Mouse (Mus musculus) heart, adult 11 months (tissue): ENCODE data around the gene Fam221b.

Experiments
- DNase-seq: peaks from one replicate; pipeline ENCODE4 v3.0.0; 2022

Gene Fam221b

GRCm38 (mm10) chr4:43668782-43669427, at the start of gene Fam221b, which contains the start of gene Tmem8b:
TSS of gene Fam221b (minus strand) at chr4:43669145.
TSS of gene Tmem8b (plus strand) at chr4:43668971.
- DNase-seq = peak; percentile 99

DNA sequence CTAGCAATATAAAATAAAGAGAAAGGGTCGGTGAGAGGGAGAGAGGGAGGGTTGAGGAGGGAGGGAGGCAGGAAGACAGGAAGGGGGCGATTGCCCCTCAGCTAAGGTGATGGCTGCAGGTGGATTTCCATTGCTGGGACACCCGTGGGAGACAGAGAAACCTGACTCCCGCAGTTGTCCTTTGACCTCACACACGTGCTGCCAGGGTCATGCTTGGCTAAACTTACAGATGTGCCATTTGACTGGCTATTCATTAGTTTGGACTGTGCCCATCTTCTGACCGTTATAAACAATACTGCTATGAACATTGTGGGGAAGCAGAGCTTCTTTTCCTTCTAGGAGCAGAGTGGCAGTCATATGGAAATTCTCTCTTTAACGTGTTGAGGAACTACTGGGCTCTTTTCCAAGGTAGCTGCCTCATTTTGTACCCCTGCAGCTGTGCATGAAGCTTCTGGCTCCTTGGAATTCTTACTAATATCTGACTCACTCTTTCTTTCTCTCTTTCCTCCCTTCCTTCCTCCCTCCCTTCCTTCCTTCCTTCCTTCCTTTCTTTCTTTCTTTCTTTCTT, 44.8 kb upstream of the Fam221b start:
- DNase-seq = no peak

DNA sequence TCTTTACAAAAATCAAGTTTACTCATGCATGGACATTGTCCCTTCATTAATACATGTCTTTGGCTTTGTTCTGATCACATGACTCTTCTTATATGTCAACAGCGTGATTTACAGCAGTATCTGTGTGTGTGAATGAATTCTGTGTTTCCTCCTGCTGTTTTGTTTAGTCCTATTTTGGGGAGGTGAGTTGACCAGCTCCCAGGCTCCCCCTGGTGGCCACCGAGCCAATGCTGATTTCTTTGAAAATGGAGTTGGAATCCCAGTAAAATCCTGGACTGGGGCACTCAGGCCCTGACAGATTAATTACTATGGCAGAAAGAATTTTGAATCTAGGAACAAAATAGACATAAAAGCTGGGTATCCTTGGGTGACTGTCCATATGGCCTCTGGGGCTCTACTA, 42.9 kb upstream of the Fam221b start:
- DNase-seq = peak; percentile 93

GRCm38 (mm10) chr4:43709869-43710268, 40.9 kb upstream of the Fam221b start, which contains the start of gene Olfr71:
TSS of gene Olfr71 (minus strand) at chr4:43710255.
- no peak for DNase-seq

- no peak for DNase-seq
These were observed 37.0 kb upstream of the Fam221b start for GRCm38 (mm10) chr4:43705991-43706390.

GRCm38 (mm10) chr4:43703851-43704250, 34.9 kb upstream of the Fam221b start:
- DNase-seq = peak; percentile 95

DNA sequence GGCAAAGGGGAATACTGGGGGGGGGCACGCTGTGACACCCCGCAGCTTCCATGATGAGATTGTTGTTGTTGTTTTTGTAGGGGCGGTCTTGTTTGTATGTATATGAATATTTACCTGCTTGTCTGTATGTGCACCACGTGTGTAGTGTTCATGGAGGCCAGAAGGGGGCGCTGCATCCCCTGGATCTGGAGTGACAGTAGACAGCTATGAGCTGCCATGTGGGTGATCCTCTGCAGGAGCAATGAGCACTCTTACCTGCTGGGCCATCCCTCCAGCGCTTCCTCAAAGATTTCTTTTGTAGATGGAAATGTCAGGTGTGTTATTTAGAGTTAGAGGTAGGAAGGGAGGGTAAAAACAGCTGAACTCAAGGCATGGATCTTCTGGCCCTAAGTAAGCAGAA, 34.5 kb upstream of the Fam221b start:
- no peak for DNase-seq

DNA sequence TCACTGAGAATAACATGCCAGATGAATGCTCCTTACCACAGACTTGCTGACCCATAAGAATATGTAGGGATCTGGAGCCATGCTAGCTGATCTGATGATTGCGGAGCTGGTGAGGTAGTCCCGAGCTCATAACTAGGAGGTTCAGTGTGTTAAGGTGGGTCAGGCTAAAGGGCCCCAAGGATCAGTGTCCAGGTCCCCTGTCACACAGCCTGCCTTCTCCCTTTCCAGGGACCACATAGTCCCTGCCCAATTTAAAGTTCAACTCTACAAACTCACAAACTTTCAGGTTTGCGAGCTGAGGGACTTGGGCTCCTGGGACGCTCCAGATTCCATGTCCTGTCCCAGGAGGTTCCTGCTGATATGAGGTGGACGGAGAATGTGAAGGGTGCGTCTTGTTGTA, 31.8 kb upstream of the Fam221b start, which contains the start of gene Olfr70:
TSS of gene Olfr70 (minus strand) at position 101 of the 400 bp plus-strand sequence.
- DNase-seq = no peak

DNA sequence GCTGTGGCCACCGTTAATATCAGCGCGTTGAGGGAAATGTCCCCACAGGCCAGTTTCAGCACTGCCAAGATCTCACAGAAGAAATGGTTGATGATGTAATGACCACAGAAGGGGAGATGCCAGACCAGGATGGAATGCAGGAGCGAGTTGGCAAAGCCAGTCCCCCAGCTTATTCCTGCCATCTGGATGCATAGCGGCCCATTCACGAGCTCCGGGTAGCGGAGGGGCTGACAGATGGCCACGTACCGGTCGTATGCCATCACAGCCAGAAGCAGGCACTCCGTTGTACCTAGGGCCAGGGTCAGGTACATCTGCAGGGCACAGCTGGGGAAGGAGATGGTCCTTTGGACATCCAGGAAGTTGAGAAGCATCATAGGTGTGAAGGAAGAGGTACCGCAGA, 27.6 kb upstream of the Fam221b start:
- no peak for DNase-seq

- peak; percentile 98 for DNase-seq
These were observed 26.3 kb upstream of the Fam221b start for GRCm38 (mm10) chr4:43695249-43695671.

DNA sequence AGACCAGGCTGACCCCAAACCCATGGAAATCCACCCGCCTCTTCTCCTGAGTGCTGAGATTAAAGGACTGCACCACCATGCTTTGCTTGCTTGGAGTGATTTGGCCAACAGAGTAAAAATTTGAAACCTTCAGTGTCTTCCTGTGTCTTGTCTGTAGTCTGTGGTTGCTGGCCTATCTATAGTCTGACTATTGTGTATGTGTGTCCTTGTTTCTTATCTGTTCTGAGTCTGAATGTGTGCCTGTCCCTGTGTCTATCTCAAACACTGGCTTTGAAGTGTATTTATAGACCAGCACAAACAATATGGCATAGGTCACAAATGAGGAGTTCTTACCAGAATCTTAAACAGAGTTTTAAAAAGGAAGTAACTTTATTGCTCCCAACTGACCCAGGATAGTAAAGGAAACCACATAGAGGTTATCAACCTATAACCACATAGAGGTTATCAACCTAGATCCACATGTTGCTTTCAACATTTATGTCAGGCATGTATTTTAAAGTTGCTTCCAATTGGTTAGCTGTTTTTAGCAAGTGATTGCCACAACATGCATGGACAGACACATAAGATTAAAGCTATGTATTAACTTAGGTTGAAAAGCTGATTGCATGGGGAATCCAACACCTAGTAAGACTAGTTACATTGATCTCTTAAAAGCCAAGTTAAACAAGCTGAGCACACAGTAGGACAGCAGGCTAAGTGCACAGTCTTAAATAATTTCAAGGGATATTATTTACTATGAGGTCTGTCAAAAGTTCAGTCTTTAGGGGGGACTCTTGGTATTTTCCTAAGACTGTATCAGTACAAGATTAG, 25.7 kb upstream of the Fam221b start:
- no peak for DNase-seq

GRCm38 (mm10) chr4:43693806-43694241, 24.9 kb upstream of the Fam221b start:
- DNase-seq = peak; percentile 95

DNA sequence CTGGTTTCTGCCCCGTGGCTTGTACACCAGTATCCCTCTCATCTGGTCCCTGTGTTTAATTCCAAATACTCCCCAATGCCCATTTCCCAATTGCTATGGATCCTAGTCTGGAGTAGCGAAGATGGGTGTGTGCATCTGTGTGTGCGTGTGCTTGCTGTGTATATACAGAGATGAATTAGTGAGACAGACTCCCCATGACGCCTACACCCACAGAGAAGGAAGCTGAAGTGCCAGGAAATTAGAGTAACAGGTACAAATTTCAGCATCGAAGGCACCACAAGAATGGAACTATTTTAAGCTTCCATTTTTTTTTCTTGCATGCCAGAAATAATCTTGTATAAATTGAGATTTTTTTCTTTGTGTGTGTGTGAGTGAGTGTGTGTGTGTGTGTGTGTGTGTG, 22.1 kb upstream of the Fam221b start:
- DNase-seq = no peak

- no peak for DNase-seq
These were observed 21.1 kb upstream of the Fam221b start for GRCm38 (mm10) chr4:43690021-43690420.

DNA sequence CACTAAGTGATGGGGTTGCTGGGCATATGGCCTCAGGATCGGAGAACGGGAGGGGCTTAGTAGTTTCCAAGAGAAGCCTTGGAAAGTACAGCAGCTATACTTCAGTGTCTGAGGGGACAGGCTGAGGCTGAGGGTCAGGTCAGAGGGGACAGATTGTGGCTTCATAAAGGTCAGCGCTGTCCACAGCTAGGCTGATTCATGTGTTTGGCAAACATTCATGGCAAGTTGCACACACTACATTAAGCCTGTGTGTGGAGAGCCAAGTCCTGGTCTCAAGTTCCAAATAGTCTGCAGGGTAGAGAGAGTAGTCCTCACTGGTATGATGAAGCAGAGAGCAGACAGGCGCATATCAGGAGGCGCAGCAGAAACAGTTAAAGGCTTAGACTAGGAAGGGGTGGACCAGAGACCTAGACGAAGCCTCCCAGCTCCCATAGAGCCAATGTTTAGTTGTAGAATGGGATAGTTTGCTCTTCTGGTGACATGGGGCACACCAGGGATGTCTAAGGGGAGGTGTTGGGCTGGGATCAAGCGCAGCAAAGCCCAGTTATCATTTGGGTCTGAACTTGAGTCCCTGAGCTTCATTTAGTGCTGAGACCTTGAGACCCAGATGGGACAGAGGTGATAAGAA, 10.6 kb upstream of the Fam221b start:
- peak; percentile 91 for DNase-seq

DNA sequence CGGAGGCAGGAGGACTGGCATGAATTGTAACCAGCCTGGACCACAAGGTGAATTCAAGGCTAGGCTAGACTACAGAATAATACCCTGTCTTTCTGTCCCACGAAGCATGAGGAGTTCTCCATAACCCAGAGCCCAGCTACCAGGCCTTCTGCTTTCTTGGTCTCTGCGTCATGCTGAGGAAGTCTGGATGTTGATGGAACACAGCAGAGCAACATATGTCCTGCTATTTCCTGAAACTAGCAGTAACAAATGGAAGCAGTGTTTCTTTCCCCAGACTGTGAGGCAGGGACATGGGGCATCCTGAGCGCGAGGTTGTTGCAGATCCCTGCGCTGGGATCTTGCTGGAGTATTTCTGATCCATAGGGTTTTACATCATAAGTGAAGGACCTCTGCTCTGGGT, 9.6 kb upstream of the Fam221b start:
- DNase-seq = no peak

GRCm38 (mm10) chr4:43675608-43676007, 6.7 kb upstream of the Fam221b start:
- no peak for DNase-seq

GRCm38 (mm10) chr4:43674974-43675373, 6.0 kb upstream of the Fam221b start:
- DNase-seq = no peak

GRCm38 (mm10) chr4:43673703-43674102, 4.8 kb upstream of the Fam221b start:
- peak; percentile 82 for DNase-seq

DNA sequence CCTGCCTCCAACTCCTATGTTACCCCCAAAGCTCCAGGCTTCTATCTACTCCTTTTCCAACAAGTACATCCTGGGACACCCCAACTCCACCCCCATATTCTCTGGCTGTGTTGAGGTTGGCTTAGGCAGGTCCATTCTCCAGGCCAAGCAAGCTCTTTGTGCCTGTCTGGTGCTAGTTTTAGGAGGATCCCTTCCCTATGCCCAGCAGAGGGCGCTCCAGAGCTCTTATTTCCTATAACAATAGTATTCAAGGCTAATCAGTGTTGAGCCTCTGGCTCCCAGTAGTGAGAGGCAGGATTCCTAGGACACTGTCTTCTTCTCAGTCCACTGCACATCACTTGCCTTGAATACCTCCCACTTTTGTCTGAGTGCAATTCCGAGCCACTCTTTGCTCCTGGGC, 3.1 kb upstream of the Fam221b start:
- peak; percentile 98 for DNase-seq

- no peak for DNase-seq
These were observed 466 bp upstream of the Fam221b start for GRCm38 (mm10) chr4:43669428-43669794.

DNA sequence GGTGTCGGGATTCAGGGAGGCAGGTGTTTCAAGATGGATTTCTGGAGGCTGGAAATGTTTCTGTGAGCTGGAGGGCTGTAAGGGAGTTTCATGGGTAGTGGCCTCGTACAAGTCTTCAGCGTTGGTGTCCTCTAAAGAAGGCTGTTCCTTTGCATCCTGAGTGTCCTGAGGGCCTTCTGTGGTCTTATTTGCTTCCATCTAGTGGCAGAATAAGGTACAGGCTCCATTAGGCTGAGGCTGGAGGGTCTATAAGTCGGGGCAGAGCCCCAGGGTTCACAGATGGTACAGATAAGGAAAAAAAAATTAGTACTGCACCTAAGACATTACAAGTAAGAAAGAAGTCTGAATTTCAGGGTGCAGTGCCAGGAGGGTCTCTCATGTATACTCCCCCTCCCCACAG, 2.5 kb downstream of the Fam221b start:
- DNase-seq = no peak

- DNase-seq = no peak
These were observed 11.8 kb downstream of the Fam221b start for GRCm38 (mm10) chr4:43657146-43657545.
